Mouse (Mus musculus): ENCODE measurements at regions not wholly inside any gene's neighbourhood (a gene's known extent, or its start where the extent isn't known, plus 50 kb on each side); places are given as distances from the start of the nearest gene placed in this dataset.

- intact Hi-C loops (cut with DNase I) = no loop called here
- H3K27me3 ChIP-seq (ENCODE audit: control insufficient read depth, insufficient read depth, low read length) = no peaks in the 10 kb centered on the region
- no peak for TF ChIP-seq CTCF (IDR thresholded peaks at IDR 0.05)
- TF ChIP-seq EP300 (IDR thresholded peaks at IDR 0.05; ENCODE audit: insufficient read depth, low read depth, low read length) = no peak
- TF ChIP-seq POLR2A (IDR thresholded peaks at IDR 0.05; ENCODE audit: insufficient read depth, low read depth, low read length) = no peak
- H3K27ac ChIP-seq = no peak overlapping the region
- DNase-seq = no peak
- no peak overlapping the region for H3K4me3 ChIP-seq
- H3K4me1 ChIP-seq (ENCODE audit: control insufficient read depth, insufficient read depth, low read length) = no peaks in the 10 kb centered on the region
- no peak overlapping the region for H3K9ac ChIP-seq (ENCODE audit: low read depth, low read length)
- H3K79me2 ChIP-seq (replicated peaks; ENCODE audit: control insufficient read depth, insufficient read depth, low read length) = no peaks in the 10 kb centered on the region
- H3K36me3 ChIP-seq (ENCODE audit: control insufficient read depth, insufficient read depth, low read length) = no peaks in the 10 kb centered on the region
Measured at GRCm38 (mm10) chr15:43581246-43581645, 3447.1 kb downstream of the 9330182O14Rik start.

DNA sequence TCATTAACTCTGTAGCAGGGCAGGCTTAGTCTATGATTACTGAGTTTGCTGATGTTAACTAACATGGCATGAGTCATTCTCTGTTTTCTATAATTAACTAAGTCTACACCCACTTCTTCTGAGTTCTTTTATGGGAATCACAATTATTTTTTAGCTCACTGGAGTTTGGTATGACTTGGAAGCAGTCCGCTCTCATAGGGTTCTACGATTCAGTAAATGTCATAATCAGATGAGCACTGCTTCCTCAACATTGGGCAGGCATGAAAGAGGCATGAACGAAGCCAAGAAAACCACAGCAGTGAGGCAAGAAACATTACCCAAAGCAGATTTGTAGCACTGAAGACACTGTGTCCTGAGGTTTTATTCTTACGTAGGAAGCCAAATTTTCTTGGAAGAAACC, 3451.6 kb downstream of the 9330182O14Rik start:
- Histone ChIP-seq H3K79me2 (replicated peaks; ENCODE audit: control insufficient read depth, insufficient read depth, low read length) (no peaks in the 10 kb centered on the region), H3K27ac (no peak overlapping the region), H3K4me3 (no peak overlapping the region), H3K9ac (ENCODE audit: low read depth, low read length) (no peak overlapping the region), H3K4me1 (ENCODE audit: control insufficient read depth, insufficient read depth, low read length) (no peaks in the 10 kb centered on the region), H3K27me3 (ENCODE audit: control insufficient read depth, insufficient read depth, low read length) (no peaks in the 10 kb centered on the region), H3K36me3 (ENCODE audit: control insufficient read depth, insufficient read depth, low read length) (no peaks in the 10 kb centered on the region)
- DNase-seq = no peak
- WGBS = 80% methylated on average over 4 of the region's 4 CpGs
- intact Hi-C loops (cut with DNase I) = no loop called here
- TF ChIP-seq EP300 (IDR thresholded peaks at IDR 0.05; ENCODE audit: insufficient read depth, low read depth, low read length) = no peak
- TF ChIP-seq POLR2A (IDR thresholded peaks at IDR 0.05; ENCODE audit: insufficient read depth, low read depth, low read length) = no peak
- no peak for TF ChIP-seq CTCF (IDR thresholded peaks at IDR 0.05)

- 42% methylated on average over 2 of the region's 2 CpGs for WGBS
- intact Hi-C loops (cut with DNase I) = no loop called here
- TF ChIP-seq EP300 (IDR thresholded peaks at IDR 0.05; ENCODE audit: insufficient read depth, low read depth, low read length) (no peak), CTCF (IDR thresholded peaks at IDR 0.05) (no peak), POLR2A (IDR thresholded peaks at IDR 0.05; ENCODE audit: insufficient read depth, low read depth, low read length) (no peak)
Measured at GRCm38 (mm10) chr15:43588021-43588420, 3453.9 kb downstream of the 9330182O14Rik start.

DNA sequence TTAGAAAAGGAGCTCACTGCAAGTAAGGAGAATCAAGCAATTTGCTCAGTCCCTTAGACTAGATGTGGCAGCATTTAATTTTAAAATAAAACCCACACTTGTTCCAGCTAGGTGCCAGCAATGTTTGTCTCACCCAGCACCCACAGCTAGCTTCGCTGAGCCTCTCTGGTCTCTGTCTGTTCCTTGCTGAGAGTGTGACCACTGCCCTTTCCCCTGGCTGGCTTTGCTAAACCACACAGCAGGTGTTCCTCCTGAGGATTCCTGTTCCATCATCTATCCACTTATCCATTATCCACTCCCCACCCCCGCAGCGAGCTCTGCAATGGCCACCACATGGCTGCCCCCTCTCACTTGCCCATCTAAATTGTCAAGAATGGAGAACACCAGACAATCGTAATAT, 3473.5 kb downstream of the 9330182O14Rik start:
- Histone ChIP-seq H3K9ac (ENCODE audit: low read depth, low read length) (no peak overlapping the region), H3K4me1 (ENCODE audit: control insufficient read depth, insufficient read depth, low read length) (no peaks in the 10 kb centered on the region), H3K27me3 (ENCODE audit: control insufficient read depth, insufficient read depth, low read length) (no peaks in the 10 kb centered on the region), H3K27ac (no peak overlapping the region), H3K79me2 (replicated peaks; ENCODE audit: control insufficient read depth, insufficient read depth, low read length) (no peaks in the 10 kb centered on the region), H3K36me3 (ENCODE audit: control insufficient read depth, insufficient read depth, low read length) (no peaks in the 10 kb centered on the region), H3K4me3 (no peak overlapping the region)
- no peak for TF ChIP-seq CTCF (IDR thresholded peaks at IDR 0.05)
- TF ChIP-seq POLR2A (IDR thresholded peaks at IDR 0.05; ENCODE audit: insufficient read depth, low read depth, low read length) = no peak
- TF ChIP-seq EP300 (IDR thresholded peaks at IDR 0.05; ENCODE audit: insufficient read depth, low read depth, low read length) = no peak
- WGBS = 77% methylated on average over 4 of the region's 4 CpGs
- intact Hi-C loops (cut with DNase I) = no loop called here
- DNase-seq = no peak

More at GRCm38 (mm10) chr15:43588021-43588420, 3453.9 kb downstream of the 9330182O14Rik start:
- Histone ChIP-seq H3K4me3 (no peak overlapping the region), H3K27ac (no peak overlapping the region), H3K9ac (ENCODE audit: low read depth, low read length) (no peak overlapping the region), H3K27me3 (ENCODE audit: control insufficient read depth, insufficient read depth, low read length) (no peaks in the 10 kb centered on the region), H3K4me1 (ENCODE audit: control insufficient read depth, insufficient read depth, low read length) (no peaks in the 10 kb centered on the region), H3K79me2 (replicated peaks; ENCODE audit: control insufficient read depth, insufficient read depth, low read length) (no peaks in the 10 kb centered on the region), H3K36me3 (ENCODE audit: control insufficient read depth, insufficient read depth, low read length) (no peaks in the 10 kb centered on the region)
- DNase-seq = no peak

GRCm38 (mm10) chr15:43609901-43610300, 3475.7 kb downstream of the 9330182O14Rik start:
- no peaks in the 10 kb centered on the region for H3K36me3 ChIP-seq (ENCODE audit: control insufficient read depth, insufficient read depth, low read length)
- H3K9ac ChIP-seq (ENCODE audit: low read depth, low read length) = no peak overlapping the region
- DNase-seq = no peak
- intact Hi-C loops (cut with DNase I) = no loop called here
- no peak overlapping the region for H3K4me3 ChIP-seq
- no peak for TF ChIP-seq EP300 (IDR thresholded peaks at IDR 0.05; ENCODE audit: insufficient read depth, low read depth, low read length)
- no peak for TF ChIP-seq CTCF (IDR thresholded peaks at IDR 0.05)
- no peak for TF ChIP-seq POLR2A (IDR thresholded peaks at IDR 0.05; ENCODE audit: insufficient read depth, low read depth, low read length)
- WGBS = 65% methylated on average over 2 of the region's 2 CpGs
- no peaks in the 10 kb centered on the region for H3K79me2 ChIP-seq (replicated peaks; ENCODE audit: control insufficient read depth, insufficient read depth, low read length)
- H3K27ac ChIP-seq = no peak overlapping the region
- no peaks in the 10 kb centered on the region for H3K4me1 ChIP-seq (ENCODE audit: control insufficient read depth, insufficient read depth, low read length)
- H3K27me3 ChIP-seq (ENCODE audit: control insufficient read depth, insufficient read depth, low read length) = no peaks in the 10 kb centered on the region

DNA sequence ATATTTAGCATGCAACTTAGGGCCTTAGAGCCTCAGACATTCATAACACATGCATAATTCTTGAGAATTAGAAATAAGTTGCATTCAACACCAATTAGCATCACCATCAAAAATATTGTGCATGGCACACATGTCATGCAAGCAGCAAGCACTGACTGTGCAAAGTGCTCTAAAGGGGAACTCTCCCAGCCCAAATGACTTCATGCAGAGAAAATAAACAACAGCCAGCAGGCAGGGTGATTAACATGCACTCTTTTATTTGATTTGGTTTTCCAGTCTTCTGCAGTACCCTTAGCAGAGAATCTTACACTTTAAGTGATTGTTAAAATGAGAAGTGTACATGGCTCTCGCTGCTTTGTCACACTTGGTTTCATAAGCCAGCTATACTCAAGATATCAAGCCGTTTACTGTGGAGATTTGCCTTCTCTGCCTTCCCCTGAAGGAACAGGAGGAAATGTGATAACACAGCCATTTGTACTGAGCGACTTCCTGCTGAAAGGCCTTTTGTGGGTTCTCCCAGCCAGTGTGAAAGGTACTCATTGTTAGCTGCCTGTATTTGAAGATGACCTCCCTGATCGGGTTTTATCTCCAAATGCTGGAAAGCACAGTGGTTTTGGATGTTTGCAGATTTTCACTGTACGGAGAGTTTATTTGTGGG, 3480.0 kb downstream of the 9330182O14Rik start:
- H3K36me3 ChIP-seq (ENCODE audit: control insufficient read depth, insufficient read depth, low read length) = no peaks in the 10 kb centered on the region
- H3K79me2 ChIP-seq (replicated peaks; ENCODE audit: control insufficient read depth, insufficient read depth, low read length) = no peaks in the 10 kb centered on the region
- no peak for TF ChIP-seq POLR2A (IDR thresholded peaks at IDR 0.05; ENCODE audit: insufficient read depth, low read depth, low read length)
- no peak for TF ChIP-seq CTCF (IDR thresholded peaks at IDR 0.05)
- no peak for TF ChIP-seq EP300 (IDR thresholded peaks at IDR 0.05; ENCODE audit: insufficient read depth, low read depth, low read length)
- H3K9ac ChIP-seq (ENCODE audit: low read depth, low read length) = no peak overlapping the region
- DNase-seq = no peak
- H3K4me1 ChIP-seq (ENCODE audit: control insufficient read depth, insufficient read depth, low read length) = no peaks in the 10 kb centered on the region
- H3K27me3 ChIP-seq (ENCODE audit: control insufficient read depth, insufficient read depth, low read length) = no peaks in the 10 kb centered on the region
- no peak overlapping the region for H3K27ac ChIP-seq
- no peak overlapping the region for H3K4me3 ChIP-seq
- 15% methylated on average over 5 of the region's 5 CpGs for whole genome bisulfite sequencing
- intact Hi-C loops (cut with DNase I) = no loop called here
